Mouse (Mus musculus) frontal cortex, adult (tissue): ENCODE results near the gene Rbms1.

Experiments used
- ATAC-seq: cut with Nextera tagmentation; 2 replicates; pipeline ENCODE4 v1.9.2; 2017; ENCODE audit warnings: mild to moderate bottlenecking, moderate library complexity, mixed read lengths; ENCODE audit not compliant: low TSS enrichment

The Rbms1 gene

GRCm38 (mm10) chr2:60756218-60756617 is 206.8 kb downstream of the Rbms1 start:
- ATAC-seq: no peak

DNA sequence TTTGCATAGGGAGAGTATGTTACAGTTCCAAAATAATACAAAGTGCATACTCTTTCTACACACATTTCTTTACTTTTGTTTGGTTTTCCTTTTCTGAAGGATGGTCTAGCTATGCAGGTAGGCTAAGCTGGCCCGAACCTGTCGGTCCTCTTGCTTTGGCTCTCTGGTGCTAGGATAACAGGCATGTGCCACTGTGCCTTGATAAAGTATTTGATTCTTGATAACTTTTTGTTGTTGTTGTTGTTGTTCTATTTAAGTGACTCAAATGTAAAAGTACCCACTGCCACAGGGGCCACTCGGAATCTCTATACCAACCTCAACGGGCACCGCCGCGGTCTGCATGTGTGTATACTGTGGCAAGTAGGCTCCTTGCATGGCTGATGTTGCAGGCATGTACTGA is 207.9 kb downstream of the Rbms1 start:
- ATAC-seq: no peak

GRCm38 (mm10) chr2:60751274-60751673 is 211.7 kb downstream of the Rbms1 start:
- ATAC-seq: no peak

DNA sequence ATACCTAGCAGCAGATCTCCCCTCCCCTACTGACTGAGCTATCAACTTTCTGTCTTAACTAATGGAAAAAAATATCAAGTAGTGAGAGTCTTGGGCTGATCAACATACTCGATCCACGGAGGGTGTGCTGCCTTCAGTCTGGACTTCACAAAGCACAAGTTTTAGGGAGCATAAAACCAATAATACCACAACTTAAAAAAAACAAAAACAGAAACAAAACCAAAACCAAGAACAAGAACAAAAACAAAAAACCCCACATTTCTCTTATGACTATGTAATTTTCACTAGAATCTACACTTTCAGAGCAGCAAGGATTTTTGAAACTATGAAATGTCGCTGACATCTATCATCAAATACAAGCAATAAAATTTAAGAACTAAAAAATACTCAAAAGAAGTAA is 212.4 kb downstream of the Rbms1 start:
- ATAC-seq: no peak

- ATAC-seq: no peak
Observed at GRCm38 (mm10) chr2:60748585-60748984, 214.4 kb downstream of the Rbms1 start.

DNA sequence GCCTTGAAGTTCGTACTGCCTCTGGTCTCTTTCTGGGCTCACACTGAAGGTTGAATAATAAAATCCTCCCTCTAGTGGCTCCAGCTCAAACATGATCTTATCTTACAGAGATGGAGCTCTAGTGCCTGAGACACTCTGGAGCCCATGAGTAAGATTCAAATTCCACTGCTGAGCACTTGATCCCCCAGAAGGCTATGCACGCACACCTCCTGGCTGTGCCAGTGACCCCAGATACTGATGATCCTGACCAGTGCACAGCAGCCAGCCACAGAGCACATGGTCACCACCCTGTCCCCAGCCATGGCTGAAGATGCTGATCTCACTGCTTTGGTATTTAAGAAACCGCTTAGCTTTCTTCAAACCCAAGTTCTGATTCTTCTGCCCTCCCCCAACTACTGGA is 215.4 kb downstream of the Rbms1 start:
- peak; percentile 41; the same call in 1 of the 2 replicates for ATAC-seq

- no peak for ATAC-seq
Observed at GRCm38 (mm10) chr2:60744674-60745073, 218.3 kb downstream of the Rbms1 start.

DNA sequence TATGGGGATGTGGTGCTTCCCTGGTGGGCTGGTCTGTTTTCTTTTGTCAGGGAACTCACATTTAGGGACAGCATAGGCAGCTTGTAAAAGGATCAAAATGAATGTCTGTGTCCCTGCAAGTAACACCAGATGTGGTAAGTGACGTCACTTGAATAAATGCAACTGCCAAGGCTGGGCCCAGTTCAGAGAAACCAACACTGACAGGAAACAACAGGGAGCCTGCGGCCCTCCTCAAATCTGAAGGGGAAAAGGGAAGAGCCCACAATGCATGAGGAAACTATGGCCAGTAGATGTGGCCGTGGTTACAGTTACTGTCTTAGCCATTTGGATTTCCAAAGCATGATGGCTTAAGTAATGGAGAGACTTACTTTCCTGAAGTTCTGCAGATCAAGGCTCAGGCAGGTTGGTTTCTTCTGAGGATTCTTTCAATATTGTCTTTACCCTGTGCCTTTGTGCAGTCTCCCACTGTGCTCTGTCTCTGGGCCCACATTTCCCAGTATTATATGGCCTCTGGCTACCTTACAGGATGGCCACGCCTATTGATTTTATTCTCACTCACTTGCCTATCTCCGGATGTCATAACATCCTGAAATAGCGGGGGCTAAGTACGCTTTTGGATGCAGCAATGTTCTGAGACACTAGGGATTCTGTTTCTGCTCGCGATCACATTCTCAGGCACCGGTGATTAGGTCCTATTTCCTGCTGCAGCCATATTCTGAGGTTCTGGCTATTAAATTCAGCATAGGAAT is 223.4 kb downstream of the Rbms1 start:
- ATAC-seq: no peak

- no peak for ATAC-seq
Observed at GRCm38 (mm10) chr2:60730929-60731328, 232.1 kb downstream of the Rbms1 start.

DNA sequence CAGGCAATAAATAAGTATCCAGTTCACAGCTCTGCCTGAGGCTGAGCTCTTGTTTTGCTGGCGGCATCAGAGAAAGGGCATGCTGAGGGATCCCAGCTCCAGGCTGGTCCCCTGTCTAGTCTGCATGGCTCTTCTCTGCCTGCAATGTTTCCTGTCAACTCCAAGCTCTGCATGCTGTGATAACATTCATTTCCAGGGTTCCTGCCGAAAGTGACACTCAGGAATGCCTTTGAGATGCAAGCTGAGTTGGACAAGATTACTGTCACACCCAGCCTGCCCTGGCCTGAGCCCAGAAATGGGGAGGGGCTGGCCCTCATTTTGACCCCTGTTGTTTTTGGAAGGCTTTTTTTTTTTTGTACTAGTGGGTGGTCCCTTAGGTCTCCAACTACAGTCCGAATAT is 233.0 kb downstream of the Rbms1 start:
- no peak for ATAC-seq

- ATAC-seq: no peak
Observed at GRCm38 (mm10) chr2:60728902-60729585, 233.9 kb downstream of the Rbms1 start.

DNA sequence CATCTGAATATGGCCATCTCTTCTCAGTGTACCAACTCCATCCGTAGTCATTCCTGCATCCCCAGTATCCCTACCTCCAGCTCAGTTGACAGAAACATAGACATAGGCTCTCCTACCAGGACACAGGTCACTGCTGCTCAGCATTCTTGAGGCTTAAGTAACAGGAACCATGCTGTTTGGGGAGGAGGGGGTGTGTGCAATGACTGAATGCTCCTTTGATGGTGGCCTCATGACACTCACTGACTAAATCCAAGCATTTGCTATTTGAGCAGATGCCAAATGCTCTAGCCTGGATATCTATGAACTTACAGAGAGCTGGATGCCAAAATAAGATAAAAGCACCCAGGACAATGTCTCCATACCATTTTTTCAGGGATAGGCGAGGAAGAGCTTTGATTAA is 238.3 kb downstream of the Rbms1 start:
- ATAC-seq: no peak

GRCm38 (mm10) chr2:60722967-60723366 is 240.0 kb downstream of the Rbms1 start:
- ATAC-seq: peak; percentile 4; the same call in 1 of the 2 replicates

DNA sequence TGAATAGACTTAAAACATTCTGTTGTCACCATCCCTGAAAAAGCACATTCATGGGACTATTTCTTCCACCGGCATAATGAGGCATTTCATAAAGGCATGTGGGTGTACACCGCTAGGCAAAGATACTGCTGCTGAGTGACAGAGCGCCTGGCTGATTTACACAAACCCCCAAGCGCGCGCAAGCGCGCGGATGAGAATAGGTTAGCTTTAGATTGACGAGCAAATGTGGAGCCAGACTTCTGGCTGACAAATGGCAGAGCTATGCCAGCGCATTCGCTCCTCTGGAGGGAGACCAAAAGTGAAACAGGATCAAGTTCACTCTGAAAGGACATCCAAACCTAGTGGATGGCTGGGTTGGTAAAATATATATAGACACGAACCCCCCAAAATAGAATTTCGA is 240.5 kb downstream of the Rbms1 start, which contains the start of gene Itgb6:
TSS of gene Itgb6 (minus strand) at position 130 of the 400 bp plus-strand sequence.
- peak; percentile 87 for ATAC-seq

- ATAC-seq: no peak
Observed at GRCm38 (mm10) chr2:60720906-60721305, 242.1 kb downstream of the Rbms1 start.

DNA sequence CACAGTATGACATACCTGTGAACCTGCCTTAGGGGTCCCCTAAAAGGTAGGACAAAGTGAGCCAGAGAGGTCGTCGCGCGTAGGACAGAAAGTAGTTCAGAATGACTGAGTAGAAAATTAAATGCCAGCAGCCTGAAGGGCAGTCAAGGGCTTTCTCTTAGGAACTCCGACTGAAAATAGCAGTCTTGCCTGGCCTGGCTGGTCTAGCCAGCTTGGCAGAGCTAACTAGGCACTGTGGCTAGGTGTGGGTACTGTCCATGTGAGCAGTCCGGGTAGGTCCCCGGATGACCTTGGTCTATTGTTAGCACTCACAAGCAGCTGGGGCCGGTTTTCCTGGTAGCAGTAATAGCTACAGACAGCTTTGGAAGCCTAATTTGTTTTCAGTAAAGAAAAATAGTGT is 242.8 kb downstream of the Rbms1 start:
- ATAC-seq: peak; percentile 26

DNA sequence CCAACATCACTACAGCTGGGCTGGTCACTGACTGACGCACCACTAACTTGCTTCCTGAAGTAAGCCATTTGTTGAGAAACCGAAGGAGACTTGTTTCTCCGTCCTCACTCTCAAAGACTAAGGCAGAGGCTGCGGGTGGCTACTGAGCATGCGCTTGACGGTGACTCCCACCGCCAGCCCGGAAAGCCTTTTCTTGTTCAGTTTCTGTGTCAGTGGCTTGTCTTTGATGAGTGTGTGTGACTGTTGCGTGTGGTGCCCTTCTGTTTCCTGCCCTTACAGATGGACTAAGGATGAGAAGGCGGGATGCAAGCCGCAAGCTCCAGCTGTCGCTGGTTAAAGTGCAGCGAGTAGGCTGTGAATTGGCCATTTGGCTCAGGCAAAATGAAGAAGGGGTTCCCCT is 245.6 kb downstream of the Rbms1 start:
- peak; percentile 80 for ATAC-seq

DNA sequence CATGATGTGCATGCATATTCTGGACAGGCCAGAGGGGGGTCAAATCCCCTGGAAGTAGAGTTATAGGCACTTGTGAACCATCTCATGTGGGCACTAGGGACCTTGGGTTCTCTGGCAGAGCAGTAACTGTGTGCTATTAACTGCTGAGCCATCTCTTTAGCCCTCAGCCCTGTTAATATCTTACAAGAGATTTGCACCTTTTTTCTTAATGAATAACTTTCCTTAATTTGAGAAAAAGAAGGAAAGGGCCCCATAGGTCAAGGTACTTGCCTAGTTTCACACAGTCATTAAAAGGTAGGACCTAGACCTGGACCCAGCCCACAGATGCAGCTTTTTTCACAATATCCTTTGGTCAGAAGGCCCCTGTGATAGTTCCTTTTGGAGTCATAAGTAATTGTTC is 246.4 kb downstream of the Rbms1 start:
- ATAC-seq: no peak

- no peak for ATAC-seq
Observed at GRCm38 (mm10) chr2:60715771-60716170, 247.2 kb downstream of the Rbms1 start.

- no peak for ATAC-seq
Observed at GRCm38 (mm10) chr2:60714971-60715502, 248.0 kb downstream of the Rbms1 start.

DNA sequence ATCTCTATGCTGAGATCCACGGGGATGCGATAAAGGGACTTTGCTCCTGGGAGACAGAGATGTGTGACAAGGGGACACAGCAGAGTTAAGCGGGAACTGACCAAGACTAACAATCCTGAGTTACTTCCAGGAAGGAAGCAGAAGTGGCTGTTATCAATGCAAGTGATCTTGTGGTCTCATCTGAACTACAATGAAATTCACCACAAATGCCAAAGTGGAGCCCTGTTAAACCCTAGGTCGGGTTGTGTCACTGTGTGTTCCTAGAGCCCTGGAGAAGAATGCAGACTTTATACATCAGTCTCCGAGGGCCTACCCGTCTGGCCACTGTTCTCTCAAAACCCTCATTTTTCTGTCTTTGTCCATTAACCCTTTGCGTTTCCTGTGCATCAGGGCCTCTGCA is 248.5 kb downstream of the Rbms1 start:
- no peak for ATAC-seq

GRCm38 (mm10) chr2:60713857-60714256 is 249.1 kb downstream of the Rbms1 start:
- no peak for ATAC-seq

GRCm38 (mm10) chr2:60712891-60713290 is 250.1 kb downstream of the Rbms1 start:
- ATAC-seq: no peak
